Mouse (Mus musculus) kidney, embryonic 16.5 days (tissue): ENCODE measurements around the gene Pcgf2. TPM values are rescaled to one million over a fixed set of nuclear protein-coding genes. Genes with fewer than 3 reads are reported as not detected.
A peak's percentile ranks its signal among the peaks of the same experiment; 100 is the strongest.

ENCODE experiments used
- ATAC-seq: fragments of 200-750 bp; cut with Nextera tagmentation; 2 replicates; pipeline ENCODE4 v1.8.0; 2017; ENCODE audit warnings: moderate TSS enrichment; ENCODE audit not compliant: low FRiP score, low TSS enrichment
- H3K27ac ChIP-seq: fragments of 300-500 bp; sonication (generic); 2 replicates; pipeline ENCODE4 v1.5.1; 2014; ENCODE audit warnings: low read length
- H3K27me3 ChIP-seq: fragments of 300-500 bp; sonication (generic); 2 replicates; pipeline ENCODE4 v1.6.1; 2014; ENCODE audit warnings: low read length, control low read depth, mixed read lengths; ENCODE audit not compliant: insufficient read depth
- H3K36me3 ChIP-seq: fragments of 300-500 bp; sonication (generic); 2 replicates; pipeline ENCODE4 v1.6.1; 2014; ENCODE audit warnings: low read length, control low read depth, mixed read lengths; ENCODE audit not compliant: insufficient read depth
- H3K4me1 ChIP-seq: fragments of 300-500 bp; sonication (generic); 2 replicates; pipeline ENCODE4 v1.6.1; 2014; ENCODE audit warnings: low read length, control low read depth, mixed read lengths; ENCODE audit not compliant: insufficient read depth
- H3K4me2 ChIP-seq: fragments of 300-500 bp; sonication (generic); replicated peaks from 2 replicates; pipeline ENCODE4 v1.6.1; 2014; ENCODE audit warnings: low read depth, low read length
- H3K4me3 ChIP-seq: fragments of 300-500 bp; sonication (generic); 2 replicates; pipeline ENCODE4 v1.5.1; 2014; ENCODE audit warnings: mild to moderate bottlenecking, low read length
- H3K9ac ChIP-seq: fragments of 300-500 bp; sonication (generic); replicated peaks from 2 replicates; pipeline ENCODE4 v1.6.1; 2014; ENCODE audit warnings: low read length
- H3K9me3 ChIP-seq: fragments of 300-500 bp; sonication (generic); 2 replicates; pipeline ENCODE4 v1.6.1; 2016; ENCODE audit warnings: low read length, control low read depth
- WGBS: fragments of 180-500 bp; shearing (Covaris S2); extraction: QIAGEN DNeasy Blood & Tissue Kit; methylation state at CpG from one replicate; pipeline ENCODE4 v1.1.7; 2014; 5-methylcytosine and 5-hydroxymethylcytosine counted together
- polyA plus RNA-seq: library from polyadenylated mRNA; unstranded; fragments of >200 nt; fragmentation: Nextera tagmentation; extraction: Ambion mirVana; gene quantifications from 2 replicates; pipeline ENCODE4 v1.2.1, GENCODE M21; 2015

Gene Pcgf2
- polyA plus RNA-seq, 1 experiment from 2014 or later: 12.3 TPM

GRCm38 (mm10) chr11:97664339-97664665 is 36.0 kb downstream of the Pcgf2 start:
- Histone ChIP-seq H3K4me3 (peak overlapping the region; percentile 87), H3K4me1 (peaks cover 50% of the 10 kb centered on the region), H3K27me3 (no peaks in the 10 kb centered on the region; the same call in none of the 2 replicates), H3K4me2 (peak overlapping the region; percentile 64), H3K27ac (peak overlapping the region; percentile 95), H3K36me3 (peaks cover 27% of the 10 kb centered on the region), H3K9ac (peak overlapping the region; percentile 89), H3K9me3 (no peaks in the 10 kb centered on the region)
- WGBS: 0% methylated on average over 6 of the region's 8 CpGs
- ATAC-seq: no peak

- peaks cover 50% of the 10 kb centered on the region for H3K4me1 ChIP-seq
- H3K27me3 ChIP-seq: no peaks in the 10 kb centered on the region; the same call in none of the 2 replicates
- WGBS: under 1% methylated on average over 53 of the region's 57 CpGs
- peak overlapping the region; percentile 89 for H3K9ac ChIP-seq
- H3K4me3 ChIP-seq: peak overlapping the region; percentile 87
- ATAC-seq: no peak
- H3K27ac ChIP-seq: peak overlapping the region; percentile 95
- peaks cover 27% of the 10 kb centered on the region for H3K36me3 ChIP-seq
- H3K9me3 ChIP-seq: no peaks in the 10 kb centered on the region
- peak overlapping the region; percentile 64 for H3K4me2 ChIP-seq
Measured at GRCm38 (mm10) chr11:97663528-97664338, 36.6 kb downstream of the Pcgf2 start.

- WGBS: under 1% methylated on average over 34 of the region's 76 CpGs
- H3K4me2 ChIP-seq: peak within 1 kb of the TSS; percentile 64
- ATAC-seq: peak; percentile 31
- H3K27ac ChIP-seq: peak within 1 kb of the TSS; percentile 95
- H3K9me3 ChIP-seq: no peaks in the 10 kb centered on the region
- peaks cover 23% of the 10 kb centered on the region for H3K36me3 ChIP-seq
- peak within 1 kb of the TSS; percentile 87 for H3K4me3 ChIP-seq
- no peaks in the 10 kb centered on the region; the same call in none of the 2 replicates for H3K27me3 ChIP-seq
- peak within 1 kb of the TSS; percentile 89 for H3K9ac ChIP-seq
- peaks cover 45% of the 10 kb centered on the region for H3K4me1 ChIP-seq
Measured at GRCm38 (mm10) chr11:97662893-97663527, 37.3 kb downstream of the Pcgf2 start, which contains the start of gene Mllt6. Gene Mllt6 (plus strand): TSS chr11:97663414.

GRCm38 (mm10) chr11:97662207-97662892 is 37.9 kb downstream of the Pcgf2 start:
- Histone ChIP-seq H3K9me3 (no peaks in the 10 kb centered on the region), H3K4me1 (peaks cover 49% of the 10 kb centered on the region), H3K27ac (peak overlapping the region; percentile 95), H3K4me3 (peak overlapping the region; percentile 87), H3K4me2 (peak overlapping the region; percentile 64), H3K9ac (peak overlapping the region; percentile 89), H3K27me3 (no peaks in the 10 kb centered on the region; the same call in none of the 2 replicates), H3K36me3 (peaks cover 19% of the 10 kb centered on the region)
- WGBS: 1% methylated on average over 21 of the region's 21 CpGs
- ATAC-seq: no peak

- under 1% methylated on average over 20 of the region's 20 CpGs for WGBS
- peak overlapping the region; percentile 89 for H3K9ac ChIP-seq
- peaks cover 13% of the 10 kb centered on the region for H3K36me3 ChIP-seq
- no peaks in the 10 kb centered on the region; the same call in none of the 2 replicates for H3K27me3 ChIP-seq
- H3K4me1 ChIP-seq: peaks cover 53% of the 10 kb centered on the region
- peak overlapping the region; percentile 64 for H3K4me2 ChIP-seq
- H3K4me3 ChIP-seq: peak overlapping the region; percentile 87
- peak; percentile 4; the same call in 1 of the 2 replicates for ATAC-seq
- no peaks in the 10 kb centered on the region for H3K9me3 ChIP-seq
- peak overlapping the region; percentile 95 for H3K27ac ChIP-seq
Measured at GRCm38 (mm10) chr11:97661648-97662133, 38.6 kb downstream of the Pcgf2 start.

- H3K9me3 ChIP-seq: no peaks in the 10 kb centered on the region
- no peak for ATAC-seq
- 4% methylated on average over 27 of the region's 27 CpGs for WGBS
- H3K27me3 ChIP-seq: no peaks in the 10 kb centered on the region; the same call in none of the 2 replicates
- H3K4me3 ChIP-seq: peak overlapping the region; percentile 87
- peaks cover 53% of the 10 kb centered on the region for H3K4me1 ChIP-seq
- peaks cover 6% of the 10 kb centered on the region for H3K36me3 ChIP-seq
- peak overlapping the region; percentile 64 for H3K4me2 ChIP-seq
- H3K9ac ChIP-seq: peak overlapping the region; percentile 94
- peak overlapping the region; percentile 95 for H3K27ac ChIP-seq
Measured at GRCm38 (mm10) chr11:97660734-97661647, 39.3 kb downstream of the Pcgf2 start.

- no peaks in the 10 kb centered on the region for H3K36me3 ChIP-seq
- no peaks in the 10 kb centered on the region; the same call in none of the 2 replicates for H3K27me3 ChIP-seq
- under 1% methylated on average over 58 of the region's 78 CpGs for WGBS
- H3K4me2 ChIP-seq: peak overlapping the region; percentile 64
- no peaks in the 10 kb centered on the region for H3K9me3 ChIP-seq
- H3K4me1 ChIP-seq: peaks cover 51% of the 10 kb centered on the region
- peak overlapping the region; percentile 87 for H3K4me3 ChIP-seq
- peak; percentile 87 for ATAC-seq
- peak overlapping the region; percentile 92 for H3K27ac ChIP-seq
- H3K9ac ChIP-seq: peak overlapping the region; percentile 94
Measured at GRCm38 (mm10) chr11:97659990-97660714, 40.1 kb downstream of the Pcgf2 start.

GRCm38 (mm10) chr11:97659267-97659989 is 40.9 kb downstream of the Pcgf2 start:
- Histone ChIP-seq H3K36me3 (no peaks in the 10 kb centered on the region), H3K4me2 (peak overlapping the region; percentile 64), H3K27me3 (no peaks in the 10 kb centered on the region; the same call in none of the 2 replicates), H3K4me3 (peak overlapping the region; percentile 87), H3K9me3 (no peaks in the 10 kb centered on the region), H3K9ac (peak overlapping the region; percentile 94), H3K4me1 (peaks cover 44% of the 10 kb centered on the region), H3K27ac (peak overlapping the region; percentile 92)
- ATAC-seq: no peak
- 7% methylated on average over 13 of the region's 13 CpGs for WGBS
